Comparison of ENCODE assay signal across 22 mouse cellular contexts in genomic region chr1:168068003-168068919, GRCm38 (mm10).
A peak's percentile ranks its signal among the peaks of the same experiment; 100 is the strongest.
DNase-seq lines count a peak whose midpoint lies in the region; ATAC-seq and TF ChIP-seq lines count a peak whose summit lies in the region.
"Had no signal": no experiment of that assay in that cellular context is flagged by ENCODE, and none has a peak within 500 bp of the region (broad histone marks: within the 10 kb centered on the region; RNA-seq: fewer than 3 reads in every experiment).

No protein-coding gene starts in this region.

- H3K9me3 ChIP-seq in intestine, embryonic 14.5 days (ENCODE audit: control insufficient read depth, low read length) = no peaks in the 10 kb centered on the region
- no peaks in the 10 kb centered on the region for H3K9me3 ChIP-seq in intestine, postnatal 0 days (ENCODE audit: control insufficient read depth)
- H3K9me3 ChIP-seq in stomach, embryonic 14.5 days (ENCODE audit: control insufficient read depth, low read depth, low read length) = no peaks in the 10 kb centered on the region
- H3K9me3 ChIP-seq: forebrain, embryonic 12.5 days; heart, embryonic 12.5 days; hindbrain, embryonic 13.5 days; limb, embryonic 13.5 days; liver, embryonic 13.5 days; lung, embryonic 15.5 days; midbrain, embryonic 12.5 days had no signal

- WGBS in intestine, embryonic 14.5 days = 36% methylated on average over 9 of the region's 9 CpGs
- 57% methylated on average over 9 of the region's 9 CpGs for WGBS in intestine, postnatal 0 days
- 34% methylated on average over 9 of the region's 9 CpGs for WGBS in stomach, embryonic 14.5 days

- H3K36me3 ChIP-seq in intestine, embryonic 14.5 days (ENCODE audit: control insufficient read depth, insufficient read depth, low read length) = no peaks in the 10 kb centered on the region
- no peaks in the 10 kb centered on the region for H3K36me3 ChIP-seq in intestine, postnatal 0 days (ENCODE audit: control insufficient read depth, insufficient read depth)
- no peaks in the 10 kb centered on the region for H3K36me3 ChIP-seq in stomach, embryonic 14.5 days (ENCODE audit: control insufficient read depth, insufficient read depth, low read length)
- H3K36me3 ChIP-seq: forebrain, embryonic 12.5 days; heart, embryonic 12.5 days; hindbrain, embryonic 13.5 days; limb, embryonic 13.5 days; liver, embryonic 13.5 days; lung, embryonic 15.5 days; midbrain, embryonic 12.5 days had no signal

- H3K27me3 ChIP-seq in intestine, embryonic 14.5 days (replicated peaks; ENCODE audit: control insufficient read depth, insufficient read depth, low read length) = no peaks in the 10 kb centered on the region
- H3K27me3 ChIP-seq in intestine, postnatal 0 days (replicated peaks; ENCODE audit: control insufficient read depth, insufficient read depth, low read length) = no peaks in the 10 kb centered on the region
- no peaks in the 10 kb centered on the region for H3K27me3 ChIP-seq in stomach, embryonic 14.5 days (ENCODE audit: control insufficient read depth, insufficient read depth, low read length)
- H3K27me3 ChIP-seq: heart, embryonic 12.5 days; limb, embryonic 13.5 days; liver, embryonic 13.5 days; lung, embryonic 15.5 days had no signal

- peak; percentile 59 for DNase-seq in intestine, embryonic 14.5 days (ENCODE audit: low spot score)
- DNase-seq in urinary bladder, postnatal 14 days (ENCODE audit: low spot score) = peak; percentile 56
- DNase-seq in urinary bladder, postnatal 10 days (ENCODE audit: low spot score) = no peak
- DNase-seq in testis, postnatal 10 days (ENCODE audit: low spot score) = no peak
- no peak for DNase-seq in layer of hippocampus, postnatal 10 days (ENCODE audit: low spot score in 2 of 2)
- DNase-seq: adrenal gland, adult 2 months; cerebellum, adult 11 months; cerebellum, adult 9-11 months; kidney, postnatal 36 days; liver, embryonic 13.5 days; thymus, adult 2 months; thymus, postnatal 4 days had no signal

- TF ChIP-seq CTCF in intestine, postnatal 0 days (IDR thresholded peaks at IDR 0.05; ENCODE audit: low read depth) = no peak

- H3K4me3 ChIP-seq in intestine, embryonic 14.5 days (ENCODE audit: low read depth, low read length) = no peak overlapping the region
- H3K4me3 ChIP-seq in intestine, postnatal 0 days (ENCODE audit: low read depth, low read length) = no peak overlapping the region
- no peak overlapping the region for H3K4me3 ChIP-seq in stomach, embryonic 14.5 days (ENCODE audit: low read depth, low read length)
- H3K4me3 ChIP-seq: erythroblast, embryonic 14.5 days; forebrain, embryonic 12.5 days; heart, embryonic 12.5 days; hindbrain, embryonic 13.5 days; limb, embryonic 13.5 days; liver, embryonic 13.5 days; lung, embryonic 15.5 days; midbrain, embryonic 12.5 days had no signal

- peak; percentile 87 for ATAC-seq in intestine, embryonic 14.5 days (replicated peaks; ENCODE audit: low FRiP score, low TSS enrichment, low read depth)
- no peak for ATAC-seq in intestine, postnatal 0 days
- ATAC-seq in stomach, embryonic 14.5 days (ENCODE audit: insufficient number of reproducible peaks, insufficient read depth, low FRiP score, low read depth) = peak; percentile 67; the same call in 1 of the 2 replicates
- ATAC-seq: inflammation-experienced regulatory T-cells, adult 6 months had no signal

- H3K9ac ChIP-seq in intestine, embryonic 14.5 days (ENCODE audit: low read length) = no peak overlapping the region
- no peak overlapping the region for H3K9ac ChIP-seq in intestine, postnatal 0 days (ENCODE audit: low read depth, low read length)
- no peak overlapping the region for H3K9ac ChIP-seq in stomach, embryonic 14.5 days (replicated peaks; ENCODE audit: low read depth, low read length)
- H3K9ac ChIP-seq: forebrain, embryonic 12.5 days; heart, embryonic 12.5 days; hindbrain, embryonic 13.5 days; limb, embryonic 13.5 days; liver, embryonic 13.5 days; lung, embryonic 15.5 days; midbrain, embryonic 12.5 days had no signal

- no peak overlapping the region for H3K4me2 ChIP-seq in intestine, embryonic 14.5 days (ENCODE audit: low read length)
- no peak overlapping the region for H3K4me2 ChIP-seq in intestine, postnatal 0 days (replicated peaks; ENCODE audit: low read depth)
- no peak overlapping the region for H3K4me2 ChIP-seq in stomach, embryonic 14.5 days (replicated peaks; ENCODE audit: low read depth, low read length)
- H3K4me2 ChIP-seq: forebrain, embryonic 12.5 days; heart, embryonic 12.5 days; hindbrain, embryonic 13.5 days; limb, embryonic 13.5 days; liver, embryonic 13.5 days; lung, embryonic 15.5 days; midbrain, embryonic 12.5 days had no signal

- peak overlapping the region; percentile 81 for H3K27ac ChIP-seq in intestine, embryonic 14.5 days (ENCODE audit: low read depth)
- H3K27ac ChIP-seq in intestine, postnatal 0 days (ENCODE audit: low read depth, low read length) = no peak overlapping the region
- H3K27ac ChIP-seq in stomach, embryonic 14.5 days (ENCODE audit: low read length) = peak overlapping the region; percentile 69; the same call in 1 of the 2 replicates
- H3K27ac ChIP-seq: forebrain, embryonic 12.5 days; hindbrain, embryonic 13.5 days; limb, embryonic 13.5 days; liver, embryonic 13.5 days; midbrain, embryonic 12.5 days had no signal

- no peaks in the 10 kb centered on the region; the same call in 1 of the 2 replicates for H3K4me1 ChIP-seq in intestine, embryonic 14.5 days (replicated peaks; ENCODE audit: control insufficient read depth, insufficient read depth, low read length)
- H3K4me1 ChIP-seq in intestine, postnatal 0 days (replicated peaks; ENCODE audit: control insufficient read depth, insufficient read depth, low read length) = no peaks in the 10 kb centered on the region
- H3K4me1 ChIP-seq in stomach, embryonic 14.5 days (ENCODE audit: control insufficient read depth, insufficient read depth, low read length) = no peaks in the 10 kb centered on the region
- H3K4me1 ChIP-seq: heart, embryonic 12.5 days; limb, embryonic 13.5 days; liver, embryonic 13.5 days had no signal

Comparison
In these comparisons a context has a peak if more than half of its experiments do, and no peak if none do; other contexts are left out.
1. DNase-seq: peak in intestine, embryonic 14.5 days (single experiment) and urinary bladder, postnatal 14 days (single experiment); none in urinary bladder, postnatal 10 days (single experiment), testis, postnatal 10 days (single experiment) and layer of hippocampus, postnatal 10 days (0 of 2).